Mouse (Mus musculus) embryonic facial prominence, embryonic 11.5 days (tissue): ENCODE measurements around the gene Slc23a4. TPM values are rescaled to one million over a fixed set of nuclear protein-coding genes. Genes with fewer than 3 reads are reported as not detected.

Source experiments
- ATAC-seq: fragments of 200-750 bp; cut with Nextera tagmentation; replicated peaks from 2 replicates; pipeline ENCODE4 v1.8.0; 2017; ENCODE audit warnings: low read depth; ENCODE audit not compliant: insufficient number of reproducible peaks, low FRiP score, low TSS enrichment
- DNase-seq: peaks from one replicate; pipeline ENCODE4 v3.0.0-alpha.2; 2015; ENCODE audit warnings: low spot score
- H3K27ac ChIP-seq: fragments of 300-500 bp; sonication (generic); replicated peaks from 2 replicates; pipeline ENCODE4 v1.5.1; 2014; ENCODE audit warnings: mild to moderate bottlenecking, low read depth, low read length, control low read depth
- H3K27me3 ChIP-seq: fragments of 300-500 bp; sonication (generic); 2 replicates; pipeline ENCODE4 v1.6.1; 2014; ENCODE audit warnings: mild to moderate bottlenecking, low read length, moderate library complexity, mixed read lengths; ENCODE audit not compliant: control insufficient read depth, insufficient read depth
- H3K36me3 ChIP-seq: fragments of 300-500 bp; sonication (generic); replicated peaks from 2 replicates; pipeline ENCODE4 v1.6.1; 2014; ENCODE audit warnings: low read depth, mild to moderate bottlenecking, low read length, moderate library complexity, mixed read lengths; ENCODE audit not compliant: control insufficient read depth, insufficient read depth
- H3K4me1 ChIP-seq: fragments of 300-500 bp; sonication (generic); 2 replicates; pipeline ENCODE4 v1.6.1; 2014; ENCODE audit warnings: low read length, mixed read lengths; ENCODE audit not compliant: control insufficient read depth, insufficient read depth
- H3K4me2 ChIP-seq: fragments of 300-500 bp; sonication (generic); 2 replicates; pipeline ENCODE4 v1.6.1; 2014; ENCODE audit warnings: low read depth, mild to moderate bottlenecking, control low read depth, low read length, moderate library complexity
- H3K4me3 ChIP-seq: fragments of 300-500 bp; sonication (generic); 2 replicates; pipeline ENCODE4 v1.5.1; 2014; ENCODE audit warnings: low read depth, low read length, control low read depth
- H3K9ac ChIP-seq: fragments of 300-500 bp; sonication (generic); replicated peaks from 2 replicates; pipeline ENCODE4 v1.6.1; 2014; ENCODE audit warnings: mild to moderate bottlenecking, control low read depth, low read length
- H3K9me3 ChIP-seq: fragments of 300-500 bp; sonication (generic); replicated peaks from 2 replicates; pipeline ENCODE4 v1.6.1; 2016; ENCODE audit warnings: mild to moderate bottlenecking, low read length, inconsistent platforms, mixed read lengths; ENCODE audit not compliant: control insufficient read depth
- WGBS: fragments of 180-500 bp; shearing (Covaris S2); extraction: QIAGEN DNeasy Blood & Tissue Kit; methylation state at CpG from one replicate; pipeline ENCODE4 v1.1.7; 2014; 5-methylcytosine and 5-hydroxymethylcytosine counted together
- polyA plus RNA-seq: library from polyadenylated mRNA; unstranded; fragments of >200 nt; fragmentation: Nextera tagmentation; extraction: Ambion mirVana; gene quantifications from 2 replicates; pipeline ENCODE4 v1.2.1, GENCODE M21; 2014

Slc23a4 gene
- polyA plus RNA-seq, 1 experiment from 2014 or later = not detected

GRCm38 (mm10) chr6:34902578-34902977 lies 85.6 kb downstream of the Slc23a4 start:
- no peak overlapping the region for H3K9ac ChIP-seq

DNA sequence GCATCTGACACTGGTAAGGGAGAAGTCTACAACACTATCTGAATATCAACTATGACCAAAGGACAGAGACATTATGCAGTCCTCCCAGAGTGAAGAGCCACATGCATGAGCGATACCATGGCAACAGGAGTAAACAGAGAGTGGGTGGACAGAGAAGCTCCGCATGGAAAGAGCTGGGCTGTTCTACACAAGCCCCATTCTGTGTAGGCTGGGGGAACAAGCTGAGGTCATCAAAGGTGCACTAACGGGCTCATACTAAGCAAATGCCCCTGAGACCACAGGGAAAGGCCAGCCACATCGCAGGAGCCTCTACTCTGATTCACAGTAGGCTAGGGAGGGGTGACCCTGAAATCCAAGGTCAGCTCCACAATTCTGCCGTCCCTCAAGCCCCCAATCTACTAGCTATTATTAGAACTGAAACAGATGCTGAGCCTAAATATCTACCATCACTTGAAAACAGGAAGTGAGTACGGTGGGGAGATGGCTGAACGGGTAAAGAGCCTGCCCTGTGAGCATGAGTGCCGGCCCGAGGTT lies 86.2 kb downstream of the Slc23a4 start:
- no peaks in the 10 kb centered on the region; the same call in 1 of the 2 replicates for H3K4me1 ChIP-seq
- DNase-seq (no peak), ATAC-seq (no peak; the same call in 1 of the 2 replicates)
- H3K27ac ChIP-seq = no peak overlapping the region
- 58% methylated on average over 9 of the region's 9 CpGs for WGBS
- no peak overlapping the region for H3K4me3 ChIP-seq
- H3K9ac ChIP-seq = no peak overlapping the region
- no peak overlapping the region for H3K4me2 ChIP-seq
- no peaks in the 10 kb centered on the region for H3K9me3 ChIP-seq
- no peaks in the 10 kb centered on the region for H3K36me3 ChIP-seq
- H3K27me3 ChIP-seq = no peaks in the 10 kb centered on the region

More at GRCm38 (mm10) chr6:34902578-34902977, 85.6 kb downstream of the Slc23a4 start:
- Histone ChIP-seq H3K36me3 (no peaks in the 10 kb centered on the region), H3K9me3 (no peaks in the 10 kb centered on the region), H3K4me2 (no peak overlapping the region), H3K4me1 (no peaks in the 10 kb centered on the region; the same call in 1 of the 2 replicates), H3K27ac (no peak overlapping the region), H3K27me3 (no peaks in the 10 kb centered on the region), H3K4me3 (no peak overlapping the region)
- DNase-seq (no peak), ATAC-seq (no peak)
- WGBS = 93% methylated on average over 7 of the region's 7 CpGs

DNA sequence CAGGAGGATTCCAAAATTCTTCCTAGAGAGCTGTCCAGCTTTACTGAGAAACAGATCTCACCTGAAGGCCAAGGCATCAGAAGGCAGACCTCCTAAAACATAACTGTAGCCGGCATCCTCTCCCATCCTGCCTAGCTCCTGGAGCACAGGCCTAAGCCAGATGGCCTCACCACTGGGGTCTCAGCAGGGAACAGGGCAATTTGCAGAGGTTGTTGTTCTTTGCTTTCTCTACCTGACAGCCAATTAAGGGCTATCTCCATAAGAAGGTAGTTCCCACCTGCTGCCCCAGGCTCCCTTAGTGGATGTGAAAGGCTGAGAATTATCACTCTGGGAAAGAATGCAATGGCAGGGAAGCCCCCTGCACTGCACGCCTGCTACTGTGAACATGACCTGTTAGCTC lies 87.2 kb downstream of the Slc23a4 start:
- no peaks in the 10 kb centered on the region for H3K36me3 ChIP-seq

GRCm38 (mm10) chr6:34899127-34899526 lies 89.1 kb downstream of the Slc23a4 start:
- no peak overlapping the region for H3K9ac ChIP-seq
- ATAC-seq = no peak

More for the DNA sequence above, 87.2 kb downstream of the Slc23a4 start:
- DNase-seq (no peak), ATAC-seq (no peak)
- Histone ChIP-seq H3K4me3 (no peak overlapping the region), H3K4me1 (no peaks in the 10 kb centered on the region), H3K4me2 (no peak overlapping the region), H3K9me3 (no peaks in the 10 kb centered on the region), H3K27ac (no peak overlapping the region), H3K9ac (no peak overlapping the region), H3K27me3 (no peaks in the 10 kb centered on the region)
- WGBS = 80% methylated on average over 2 of the region's 2 CpGs

DNA sequence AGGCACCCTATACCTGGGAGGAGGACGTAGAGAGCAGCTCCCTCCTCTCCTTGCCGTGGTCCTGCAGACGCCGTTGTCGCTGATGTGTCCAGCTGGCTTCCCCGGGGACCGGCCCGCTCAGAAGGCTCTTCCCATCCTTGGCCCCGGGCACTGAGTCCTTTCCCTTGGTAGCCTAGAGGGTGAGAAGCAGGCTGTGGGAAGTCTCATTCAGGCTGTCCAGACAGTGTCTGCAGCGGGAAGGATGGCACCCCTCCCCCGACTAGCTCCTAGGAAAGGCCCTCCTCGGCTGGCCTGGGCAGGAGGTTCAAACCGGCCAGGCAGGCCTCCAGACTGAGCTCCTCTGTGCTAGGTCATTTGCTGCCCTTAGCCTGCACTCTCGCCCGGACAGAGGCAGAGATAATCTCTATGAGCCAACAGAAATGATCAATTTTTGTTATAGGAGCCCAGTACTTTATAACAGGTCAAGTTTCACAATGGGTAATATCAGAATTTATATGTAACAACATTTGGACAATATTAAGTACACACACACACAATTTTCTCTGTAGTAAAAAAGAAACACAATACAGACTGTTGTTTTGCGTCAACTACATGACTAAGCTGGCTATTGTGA lies 91.9 kb downstream of the Slc23a4 start:
- Histone ChIP-seq H3K4me3 (no peak overlapping the region), H3K27ac (no peak overlapping the region), H3K27me3 (no peaks in the 10 kb centered on the region), H3K4me1 (no peaks in the 10 kb centered on the region), H3K9ac (no peak overlapping the region; the same call in 1 of the 2 replicates), H3K9me3 (no peaks in the 10 kb centered on the region), H3K4me2 (no peak overlapping the region), H3K36me3 (peaks cover 6% of the 10 kb centered on the region; the same call in 1 of the 2 replicates)
- no peak for ATAC-seq
- 48% methylated on average over 14 of the region's 16 CpGs for WGBS
- no peak for DNase-seq

More at GRCm38 (mm10) chr6:34899127-34899526, 89.1 kb downstream of the Slc23a4 start:
- Histone ChIP-seq H3K4me3 (no peak overlapping the region), H3K27me3 (no peaks in the 10 kb centered on the region), H3K4me1 (no peaks in the 10 kb centered on the region), H3K27ac (no peak overlapping the region), H3K9me3 (no peaks in the 10 kb centered on the region), H3K36me3 (no peaks in the 10 kb centered on the region; the same call in 1 of the 2 replicates), H3K4me2 (no peak overlapping the region)
- 93% methylated on average over 2 of the region's 2 CpGs for WGBS
- DNase-seq = no peak

DNA sequence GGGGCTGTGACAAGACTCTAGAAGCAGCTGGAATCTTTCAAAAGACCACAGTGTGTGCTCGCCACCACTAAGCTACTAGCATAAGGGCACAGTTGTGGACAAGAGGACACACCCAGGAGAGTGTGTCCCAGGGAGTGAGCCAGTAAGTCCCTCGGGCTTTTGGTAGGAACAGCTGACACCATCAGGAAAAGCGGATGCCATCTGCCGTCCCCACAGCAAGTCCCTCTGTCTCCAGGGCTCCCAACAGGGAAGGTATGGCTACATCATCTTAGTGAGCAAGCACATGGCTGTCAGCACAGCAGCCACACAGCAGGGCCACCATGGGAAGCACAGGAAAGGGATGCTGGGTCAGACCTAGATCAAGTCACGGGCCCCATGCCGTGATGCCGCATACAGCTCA lies 92.6 kb downstream of the Slc23a4 start:
- Histone ChIP-seq H3K27ac (no peak overlapping the region), H3K9me3 (no peaks in the 10 kb centered on the region), H3K4me2 (no peak overlapping the region), H3K9ac (no peak overlapping the region), H3K4me1 (no peaks in the 10 kb centered on the region), H3K4me3 (no peak overlapping the region), H3K27me3 (no peaks in the 10 kb centered on the region), H3K36me3 (peaks cover 8% of the 10 kb centered on the region; the same call in 1 of the 2 replicates)
- DNase-seq (no peak), ATAC-seq (0 out of 2 replicates have a peak, but pooled peaks have one; percentile 37)
- 84% methylated on average over 7 of the region's 7 CpGs for WGBS

Other genes starting within 250 kb of the Slc23a4 start
- 5.2 and 7.2 TPM in 2 replicates for gene Agbl3, start 208.0 kb downstream of the Slc23a4 start, polyA plus RNA-seq
- gene Tmem140, start 125.3 kb downstream of the Slc23a4 start, polyA plus RNA-seq = 1.2 and 1.5 TPM in 2 replicates
- gene Cyren, start 110.3 kb downstream of the Slc23a4 start, polyA plus RNA-seq = 10.9 and 14.2 TPM in 2 replicates
- 11.9 and 12.6 TPM in 2 replicates for gene Wdr91, start 77.5 kb downstream of the Slc23a4 start, polyA plus RNA-seq
- not detected in 2 replicates for gene Stra8, start 68.2 kb downstream of the Slc23a4 start, polyA plus RNA-seq
- gene Cnot4, start 145.3 kb upstream of the Slc23a4 start, polyA plus RNA-seq = 34.8 and 41.5 TPM in 2 replicates
- gene Nup205, start 189.0 kb upstream of the Slc23a4 start, polyA plus RNA-seq = 54.0 and 55.8 TPM in 2 replicates